Mouse (Mus musculus): ENCODE results near the gene Ncor1. TPM values are rescaled to one million over a fixed set of nuclear protein-coding genes. Genes with fewer than 3 reads are reported as not detected.

Ncor1 gene
- total and polyA plus RNA-seq, 2 experiments from 2014 or later, result 82.4 to 129 TPM

- WGBS, result 88% methylated on average over 3 of the region's 3 CpGs
- peaks cover 87% of the 10 kb centered on the region for H3K36me3 ChIP-seq (replicated peaks; ENCODE audit: control insufficient read depth, insufficient read depth, low read length)
- TF ChIP-seq CTCF (IDR thresholded peaks at IDR 0.05; ENCODE audit: low read depth), result no peak
- H3K27me3 ChIP-seq (ENCODE audit: control insufficient read depth, insufficient read depth, low read length), result no peaks in the 10 kb centered on the region
- H3K4me1 ChIP-seq (ENCODE audit: control insufficient read depth, insufficient read depth), result 0 out of 2 replicates have a peak, but pooled peaks cover 5% of the 10 kb centered on the region
- DNase-seq (ENCODE audit: low spot score) (no peak), ATAC-seq (ENCODE audit: insufficient read depth, low read depth) (no peak)
- H3K4me3 ChIP-seq (ENCODE audit: low read depth, low read length), result no peak overlapping the region
- H3K27ac ChIP-seq (ENCODE audit: low read depth), result no peak overlapping the region
- H3K9ac ChIP-seq (replicated peaks; ENCODE audit: low read depth, low read length), result no peak overlapping the region
- no peaks in the 10 kb centered on the region for H3K9me3 ChIP-seq (replicated peaks; ENCODE audit: control insufficient read depth, low read length)
- no peak overlapping the region for H3K4me2 ChIP-seq (ENCODE audit: low read depth, low read length)
Observed at GRCm38 (mm10) chr11:62320097-62320496, 138.2 kb downstream of the Ncor1 start.

- ATAC-seq (ENCODE audit: insufficient read depth, low read depth), result no peak
- Histone ChIP-seq H3K9ac (replicated peaks; ENCODE audit: low read depth, low read length) (no peak overlapping the region), H3K4me2 (ENCODE audit: low read depth, low read length) (no peak overlapping the region), H3K27ac (ENCODE audit: low read depth) (no peak overlapping the region), H3K4me3 (ENCODE audit: low read depth, low read length) (no peak overlapping the region), H3K9me3 (replicated peaks; ENCODE audit: control insufficient read depth, low read length) (no peaks in the 10 kb centered on the region), H3K4me1 (ENCODE audit: control insufficient read depth, insufficient read depth) (no peaks in the 10 kb centered on the region), H3K27me3 (ENCODE audit: control insufficient read depth, insufficient read depth, low read length) (no peaks in the 10 kb centered on the region), H3K36me3 (replicated peaks; ENCODE audit: control insufficient read depth, insufficient read depth, low read length) (peaks cover 90% of the 10 kb centered on the region)
- TF ChIP-seq EP300 (IDR thresholded peaks at IDR 0.05; ENCODE audit: low read depth) (no peak), CTCF (IDR thresholded peaks at IDR 0.05; ENCODE audit: low read depth) (no peak)
- DNase-seq (ENCODE audit: low spot score), result no peak
- WGBS, result 77% methylated on average over 11 of the region's 11 CpGs
Observed at GRCm38 (mm10) chr11:62317746-62318145, 140.6 kb downstream of the Ncor1 start.

GRCm38 (mm10) chr11:62314984-62315383 is 143.4 kb downstream of the Ncor1 start:
- no peaks in the 10 kb centered on the region for H3K9me3 ChIP-seq (replicated peaks; ENCODE audit: control insufficient read depth, low read length)
- peaks cover 73% of the 10 kb centered on the region for H3K36me3 ChIP-seq (replicated peaks; ENCODE audit: control insufficient read depth, insufficient read depth, low read length)
- WGBS, result 91% methylated on average over 5 of the region's 5 CpGs
- no peak overlapping the region for H3K4me2 ChIP-seq (ENCODE audit: low read depth, low read length)
- H3K27ac ChIP-seq (ENCODE audit: low read depth), result no peak overlapping the region
- H3K4me1 ChIP-seq (ENCODE audit: control insufficient read depth, insufficient read depth), result no peaks in the 10 kb centered on the region
- no peak overlapping the region for H3K4me3 ChIP-seq (ENCODE audit: low read depth, low read length)
- ATAC-seq (ENCODE audit: insufficient read depth, low read depth) (no peak), DNase-seq (ENCODE audit: low spot score) (no peak)
- no peak for TF ChIP-seq EP300 (IDR thresholded peaks at IDR 0.05; ENCODE audit: low read depth)
- no peak for TF ChIP-seq CTCF (IDR thresholded peaks at IDR 0.05; ENCODE audit: low read depth)
- no peaks in the 10 kb centered on the region for H3K27me3 ChIP-seq (ENCODE audit: control insufficient read depth, insufficient read depth, low read length)
- no peak overlapping the region for H3K9ac ChIP-seq (replicated peaks; ENCODE audit: low read depth, low read length)

- TF ChIP-seq CTCF (IDR thresholded peaks at IDR 0.05; ENCODE audit: low read depth), result no peak
- TF ChIP-seq EP300 (IDR thresholded peaks at IDR 0.05; ENCODE audit: low read depth), result no peak
- H3K4me3 ChIP-seq (ENCODE audit: low read depth, low read length), result no peak overlapping the region
- H3K9me3 ChIP-seq (replicated peaks; ENCODE audit: control insufficient read depth, low read length), result no peaks in the 10 kb centered on the region
- ATAC-seq (ENCODE audit: insufficient read depth, low read depth) (no peak), DNase-seq (ENCODE audit: low spot score) (no peak)
- H3K36me3 ChIP-seq (replicated peaks; ENCODE audit: control insufficient read depth, insufficient read depth, low read length), result peaks cover 44% of the 10 kb centered on the region
- no peaks in the 10 kb centered on the region for H3K4me1 ChIP-seq (ENCODE audit: control insufficient read depth, insufficient read depth)
- no peak overlapping the region for H3K4me2 ChIP-seq (ENCODE audit: low read depth, low read length)
- H3K9ac ChIP-seq (replicated peaks; ENCODE audit: low read depth, low read length), result no peak overlapping the region
- H3K27ac ChIP-seq (ENCODE audit: low read depth), result no peak overlapping the region
- H3K27me3 ChIP-seq (ENCODE audit: control insufficient read depth, insufficient read depth, low read length), result no peaks in the 10 kb centered on the region
- 93% methylated on average over 2 of the region's 2 CpGs for WGBS
Observed at GRCm38 (mm10) chr11:62309296-62309695, 149.0 kb downstream of the Ncor1 start.

- Histone ChIP-seq H3K9me3 (replicated peaks; ENCODE audit: control insufficient read depth, low read length) (no peaks in the 10 kb centered on the region), H3K36me3 (replicated peaks; ENCODE audit: control insufficient read depth, insufficient read depth, low read length) (peaks cover 22% of the 10 kb centered on the region), H3K9ac (replicated peaks; ENCODE audit: low read depth, low read length) (no peak overlapping the region), H3K4me3 (ENCODE audit: low read depth, low read length) (no peak overlapping the region), H3K4me2 (ENCODE audit: low read depth, low read length) (no peak overlapping the region), H3K4me1 (ENCODE audit: control insufficient read depth, insufficient read depth) (no peaks in the 10 kb centered on the region), H3K27ac (ENCODE audit: low read depth) (no peak overlapping the region), H3K27me3 (ENCODE audit: control insufficient read depth, insufficient read depth, low read length) (no peaks in the 10 kb centered on the region)
- no peak for ATAC-seq (ENCODE audit: insufficient read depth, low read depth)
- DNase-seq (ENCODE audit: low spot score), result no peak
- WGBS, result 81% methylated on average over 2 of the region's 2 CpGs
- no peak for TF ChIP-seq CTCF (IDR thresholded peaks at IDR 0.05; ENCODE audit: low read depth)
- no peak for TF ChIP-seq EP300 (IDR thresholded peaks at IDR 0.05; ENCODE audit: low read depth)
Observed at GRCm38 (mm10) chr11:62305866-62306265, 152.5 kb downstream of the Ncor1 start.

- TF ChIP-seq CTCF (IDR thresholded peaks at IDR 0.05; ENCODE audit: low read depth) (no peak), EP300 (IDR thresholded peaks at IDR 0.05; ENCODE audit: low read depth) (no peak)
- no peaks in the 10 kb centered on the region for H3K9me3 ChIP-seq (replicated peaks; ENCODE audit: control insufficient read depth, low read length)
- H3K27me3 ChIP-seq (ENCODE audit: control insufficient read depth, insufficient read depth, low read length), result no peaks in the 10 kb centered on the region
- H3K4me2 ChIP-seq (ENCODE audit: low read depth, low read length), result no peak overlapping the region
- H3K4me3 ChIP-seq (ENCODE audit: low read depth, low read length), result no peak overlapping the region
- H3K4me1 ChIP-seq (ENCODE audit: control insufficient read depth, insufficient read depth), result no peaks in the 10 kb centered on the region
- DNase-seq (ENCODE audit: low spot score), result no peak
- 90% methylated on average over 6 of the region's 6 CpGs for WGBS
- no peak overlapping the region for H3K9ac ChIP-seq (replicated peaks; ENCODE audit: low read depth, low read length)
- ATAC-seq (ENCODE audit: insufficient read depth, low read depth), result no peak
- H3K36me3 ChIP-seq (replicated peaks; ENCODE audit: control insufficient read depth, insufficient read depth, low read length), result peaks cover 43% of the 10 kb centered on the region
- H3K27ac ChIP-seq (ENCODE audit: low read depth), result no peak overlapping the region
Observed at GRCm38 (mm10) chr11:62298883-62299282, 159.5 kb downstream of the Ncor1 start.
